Mouse (Mus musculus) embryonic facial prominence, embryonic 15.5 days (tissue): ENCODE results near the gene Btg4. TPM values are rescaled to one million over a fixed set of nuclear protein-coding genes. Genes with fewer than 3 reads are reported as not detected.

Experiments used
- ATAC-seq: fragments of 200-750 bp; cut with Nextera tagmentation; 2 replicates; pipeline ENCODE4 v1.8.0; 2017; ENCODE audit warnings: low read depth, moderate TSS enrichment; ENCODE audit not compliant: insufficient number of reproducible peaks, low FRiP score, low TSS enrichment
- H3K27ac ChIP-seq: fragments of 300-500 bp; sonication (generic); replicated peaks from 2 replicates; pipeline ENCODE4 v1.5.1; 2015; ENCODE audit warnings: mild to moderate bottlenecking, inconsistent platforms
- H3K27me3 ChIP-seq: fragments of 300-500 bp; sonication (generic); 2 replicates; pipeline ENCODE4 v1.6.1; 2015; ENCODE audit warnings: inconsistent platforms
- H3K36me3 ChIP-seq: fragments of 300-500 bp; sonication (generic); 2 replicates; pipeline ENCODE4 v1.6.1; 2015; ENCODE audit warnings: mild to moderate bottlenecking, inconsistent platforms
- H3K4me1 ChIP-seq: fragments of 300-500 bp; sonication (generic); 2 replicates; pipeline ENCODE4 v1.6.1; 2015; ENCODE audit warnings: inconsistent platforms
- H3K4me2 ChIP-seq: fragments of 300-500 bp; sonication (generic); replicated peaks from 2 replicates; pipeline ENCODE4 v1.6.1; 2015; ENCODE audit warnings: mild to moderate bottlenecking, inconsistent platforms
- H3K4me3 ChIP-seq: fragments of 300-500 bp; sonication (generic); replicated peaks from 2 replicates; pipeline ENCODE4 v1.5.1; 2015; ENCODE audit warnings: mild to moderate bottlenecking, inconsistent platforms
- H3K9ac ChIP-seq: fragments of 300-500 bp; sonication (generic); 2 replicates; pipeline ENCODE4 v1.6.1; 2015; ENCODE audit warnings: inconsistent platforms
- H3K9me3 ChIP-seq: fragments of 300-500 bp; sonication (generic); replicated peaks from 2 replicates; pipeline ENCODE4 v1.6.1; 2016; ENCODE audit warnings: inconsistent platforms
- WGBS: fragments of 180-500 bp; shearing (Covaris S2); methylation state at CpG from one replicate; pipeline ENCODE4 v1.1.7; 2015; 5-methylcytosine and 5-hydroxymethylcytosine counted together
- polyA plus RNA-seq: library from polyadenylated mRNA; unstranded; fragments of >200 nt; fragmentation: Nextera tagmentation; extraction: Ambion mirVana; gene quantifications from 2 replicates; pipeline ENCODE4 v1.2.1, GENCODE M21; 2015

Btg4 gene
- polyA plus RNA-seq, 1 experiment from 2014 or later: 2.0 TPM

GRCm38 (mm10) chr9:51041491-51041980 lies 19.2 kb upstream of the Btg4 start:
- no peak overlapping the region for H3K4me3 ChIP-seq
- H3K27ac ChIP-seq: no peak overlapping the region
- no peaks in the 10 kb centered on the region for H3K9me3 ChIP-seq
- no peaks in the 10 kb centered on the region for H3K4me1 ChIP-seq
- no peaks in the 10 kb centered on the region for H3K36me3 ChIP-seq
- ATAC-seq: no peak
- WGBS: 87% methylated on average over 7 of the region's 7 CpGs
- no peak overlapping the region for H3K4me2 ChIP-seq
- H3K27me3 ChIP-seq: no peaks in the 10 kb centered on the region
- no peak overlapping the region for H3K9ac ChIP-seq

DNA sequence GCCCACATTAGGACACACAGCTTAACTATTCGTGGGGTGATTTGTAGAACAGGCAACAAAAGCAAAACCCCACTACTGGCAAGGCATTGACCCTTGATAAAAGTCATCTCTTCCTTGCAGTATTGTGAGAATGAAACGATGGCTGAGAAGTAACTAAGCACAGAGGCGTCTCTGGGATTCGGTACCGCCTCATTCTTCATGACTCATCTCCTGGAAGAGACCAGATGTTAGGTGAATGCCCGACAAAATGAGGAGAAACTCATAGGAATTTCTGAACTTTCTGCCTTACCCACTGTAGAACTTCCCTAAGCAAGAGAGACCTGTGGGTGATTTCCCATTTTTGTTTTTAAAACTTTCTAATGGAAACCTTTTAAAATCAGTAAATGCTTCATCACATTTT lies 18.6 kb upstream of the Btg4 start:
- Histone ChIP-seq H3K4me1 (no peaks in the 10 kb centered on the region), H3K27ac (no peak overlapping the region), H3K9me3 (no peaks in the 10 kb centered on the region), H3K4me3 (no peak overlapping the region), H3K4me2 (no peak overlapping the region), H3K27me3 (no peaks in the 10 kb centered on the region), H3K36me3 (no peaks in the 10 kb centered on the region), H3K9ac (no peak overlapping the region)
- no peak for ATAC-seq
- WGBS: 72% methylated on average over 6 of the region's 6 CpGs

- Histone ChIP-seq H3K27me3 (no peaks in the 10 kb centered on the region), H3K36me3 (no peaks in the 10 kb centered on the region), H3K27ac (no peak overlapping the region), H3K4me2 (no peak overlapping the region), H3K9ac (no peak overlapping the region), H3K4me3 (no peak overlapping the region), H3K9me3 (no peaks in the 10 kb centered on the region), H3K4me1 (no peaks in the 10 kb centered on the region)
- 63% methylated on average over 3 of the region's 3 CpGs for WGBS
- ATAC-seq: no peak
These were observed 8.5 kb upstream of the Btg4 start for GRCm38 (mm10) chr9:51052180-51052579.

GRCm38 (mm10) chr9:51056360-51057324 lies 4.1 kb upstream of the Btg4 start:
- no peaks in the 10 kb centered on the region for H3K27me3 ChIP-seq
- 56% methylated on average over 3 of the region's 3 CpGs for WGBS
- no peak overlapping the region for H3K4me3 ChIP-seq
- no peaks in the 10 kb centered on the region for H3K36me3 ChIP-seq
- no peaks in the 10 kb centered on the region for H3K4me1 ChIP-seq
- no peak overlapping the region for H3K4me2 ChIP-seq
- H3K27ac ChIP-seq: no peak overlapping the region
- no peaks in the 10 kb centered on the region for H3K9me3 ChIP-seq
- H3K9ac ChIP-seq: no peak overlapping the region
- no peak for ATAC-seq

GRCm38 (mm10) chr9:51058951-51059521 lies 1.7 kb upstream of the Btg4 start:
- no peaks in the 10 kb centered on the region for H3K4me1 ChIP-seq
- no peak overlapping the region for H3K4me2 ChIP-seq
- no peaks in the 10 kb centered on the region for H3K36me3 ChIP-seq
- no peak overlapping the region for H3K27ac ChIP-seq
- no peak for ATAC-seq
- 73% methylated on average over 4 of the region's 4 CpGs for WGBS
- no peak overlapping the region for H3K4me3 ChIP-seq
- H3K9me3 ChIP-seq: no peaks in the 10 kb centered on the region
- H3K27me3 ChIP-seq: no peaks in the 10 kb centered on the region
- H3K9ac ChIP-seq: no peak overlapping the region

DNA sequence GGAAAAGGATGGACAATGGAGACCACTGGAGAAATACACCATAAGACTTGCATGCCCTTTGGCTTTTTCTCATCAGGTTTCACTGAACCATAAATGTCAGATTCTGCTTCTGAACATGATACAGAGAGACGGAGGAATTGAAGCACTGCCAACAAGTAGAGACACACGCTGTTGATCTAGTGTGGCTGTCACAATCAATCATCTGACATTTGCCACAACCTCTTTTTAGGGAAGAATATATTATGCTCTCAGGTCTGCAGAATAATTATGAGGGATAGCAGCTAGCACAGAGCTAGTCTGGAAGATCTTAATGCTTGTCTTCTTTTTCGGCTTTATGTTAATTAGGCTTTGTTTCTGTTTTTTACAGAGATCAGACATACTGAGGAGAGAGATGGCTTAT lies 7.5 kb downstream of the Btg4 start:
- H3K27ac ChIP-seq: no peak overlapping the region
- WGBS: 30% methylated on average over 3 of the region's 3 CpGs
- no peaks in the 10 kb centered on the region for H3K4me1 ChIP-seq
- H3K4me2 ChIP-seq: no peak overlapping the region
- no peak overlapping the region for H3K4me3 ChIP-seq
- H3K9me3 ChIP-seq: no peaks in the 10 kb centered on the region
- no peaks in the 10 kb centered on the region for H3K27me3 ChIP-seq
- H3K36me3 ChIP-seq: no peaks in the 10 kb centered on the region
- no peak for ATAC-seq
- no peak overlapping the region for H3K9ac ChIP-seq

DNA sequence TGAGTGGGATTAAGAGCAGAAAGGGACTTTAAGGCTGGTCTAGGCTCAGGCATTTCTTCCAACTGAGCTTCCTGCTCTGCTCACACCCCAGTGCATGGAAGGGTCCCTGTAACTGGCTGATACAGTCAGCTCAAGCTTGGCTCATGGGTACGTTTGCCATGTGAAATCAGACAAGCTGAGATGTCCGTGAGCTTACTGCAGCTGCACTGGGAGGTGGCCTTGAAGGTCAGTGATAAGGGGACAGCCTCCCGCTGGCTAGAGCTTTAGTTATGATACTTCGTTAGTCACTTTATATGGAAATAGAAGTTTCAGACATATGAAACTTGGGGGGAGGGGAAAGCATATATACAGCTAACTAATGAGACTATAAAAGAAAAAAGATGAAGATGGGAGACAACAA lies 10.1 kb downstream of the Btg4 start:
- Histone ChIP-seq H3K4me3 (no peak overlapping the region), H3K36me3 (no peaks in the 10 kb centered on the region), H3K9me3 (no peaks in the 10 kb centered on the region), H3K27ac (no peak overlapping the region), H3K4me2 (no peak overlapping the region), H3K4me1 (peaks cover 4% of the 10 kb centered on the region; the same call in 1 of the 2 replicates), H3K27me3 (no peaks in the 10 kb centered on the region), H3K9ac (no peak overlapping the region)
- WGBS: 83% methylated on average over 4 of the region's 4 CpGs
- no peak for ATAC-seq

GRCm38 (mm10) chr9:51075780-51076179 lies 15.1 kb downstream of the Btg4 start:
- Histone ChIP-seq H3K36me3 (no peaks in the 10 kb centered on the region), H3K9me3 (no peaks in the 10 kb centered on the region), H3K4me1 (peaks cover 15% of the 10 kb centered on the region), H3K27me3 (no peaks in the 10 kb centered on the region), H3K4me2 (peak overlapping the region; percentile 93), H3K9ac (no peak overlapping the region), H3K27ac (peak overlapping the region; percentile 22; the same call in 1 of the 2 replicates), H3K4me3 (peak overlapping the region; percentile 50)
- 15% methylated on average over 3 of the region's 3 CpGs for WGBS
- no peak for ATAC-seq

DNA sequence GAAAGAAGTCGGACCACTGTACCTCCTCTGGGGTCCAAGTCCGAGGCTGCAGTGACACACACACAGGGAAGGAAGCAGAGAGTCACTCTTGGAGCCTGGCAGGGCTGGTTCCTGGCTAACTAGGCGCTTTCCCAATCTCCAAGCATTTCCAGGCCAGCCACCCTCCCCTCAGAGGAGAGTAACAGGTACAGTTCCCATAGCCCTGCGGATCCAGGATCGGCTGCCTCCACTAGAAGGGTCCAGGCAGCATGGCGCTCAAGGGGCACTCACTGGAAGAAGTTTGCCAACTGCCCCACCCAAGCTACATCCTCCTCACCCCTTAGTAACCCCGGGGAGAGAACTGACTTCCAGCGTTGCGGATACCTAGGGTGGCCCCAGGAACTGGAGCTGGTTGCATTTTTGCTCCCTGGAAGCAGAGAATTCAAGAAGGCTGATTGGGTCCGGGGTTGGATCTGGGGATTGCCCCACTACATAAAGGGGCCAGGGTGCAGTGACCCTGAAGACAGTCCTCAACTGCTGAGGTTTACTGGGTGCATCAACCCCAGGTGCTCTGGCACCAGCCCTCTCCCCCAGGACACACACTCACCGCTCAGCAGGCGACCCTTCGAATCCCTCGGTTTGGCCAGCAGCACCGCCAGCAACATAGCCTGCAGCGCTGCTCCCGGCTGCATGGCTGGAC lies 15.7 kb downstream of the Btg4 start:
- Histone ChIP-seq H3K9ac (peak overlapping the region; percentile 39; the same call in 1 of the 2 replicates), H3K36me3 (no peaks in the 10 kb centered on the region), H3K27ac (peak overlapping the region; percentile 30; the same call in 1 of the 2 replicates), H3K27me3 (no peaks in the 10 kb centered on the region), H3K4me2 (peak overlapping the region; percentile 93), H3K4me1 (peaks cover 15% of the 10 kb centered on the region), H3K9me3 (no peaks in the 10 kb centered on the region), H3K4me3 (peak overlapping the region; percentile 50)
- no peak for ATAC-seq
- WGBS: under 1% methylated on average over 17 of the region's 17 CpGs

DNA sequence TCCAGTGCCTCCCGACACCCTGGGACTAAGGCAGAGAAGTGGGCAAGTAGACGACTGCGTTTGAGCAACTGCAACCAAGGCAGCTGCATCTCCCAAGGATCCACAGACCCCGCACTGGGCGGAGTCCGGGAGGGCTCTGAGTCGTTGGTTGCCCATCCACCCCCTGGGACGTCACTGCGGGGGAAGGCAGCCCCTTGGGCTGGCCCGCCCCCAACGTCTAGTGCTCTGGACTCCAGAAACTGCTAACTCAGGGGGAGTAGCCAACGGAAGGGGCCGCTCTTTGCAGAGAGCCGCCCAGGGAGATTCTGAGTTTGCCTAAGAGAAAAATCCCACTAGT lies 16.2 kb downstream of the Btg4 start, which contains the start of gene Layn:
TSS of gene Layn (minus strand) at position 116 of the 337 bp plus-strand sequence.
- Histone ChIP-seq H3K27ac (peak within 1 kb of the TSS; percentile 30), H3K4me3 (peak within 1 kb of the TSS; percentile 50), H3K4me1 (peaks cover 15% of the 10 kb centered on the region), H3K36me3 (no peaks in the 10 kb centered on the region), H3K9ac (peak within 1 kb of the TSS; percentile 39; the same call in 1 of the 2 replicates), H3K27me3 (no peaks in the 10 kb centered on the region), H3K4me2 (peak within 1 kb of the TSS; percentile 93), H3K9me3 (no peaks in the 10 kb centered on the region)
- ATAC-seq: peak; percentile 94
- WGBS: under 1% methylated on average over 14 of the region's 14 CpGs

GRCm38 (mm10) chr9:51081614-51082013 lies 20.9 kb downstream of the Btg4 start:
- Histone ChIP-seq H3K36me3 (no peaks in the 10 kb centered on the region), H3K9ac (no peak overlapping the region), H3K4me3 (no peak overlapping the region), H3K27ac (no peak overlapping the region), H3K4me2 (no peak overlapping the region), H3K4me1 (peaks cover 4% of the 10 kb centered on the region), H3K27me3 (no peaks in the 10 kb centered on the region), H3K9me3 (no peaks in the 10 kb centered on the region)
- no peak for ATAC-seq
- 79% methylated on average over 5 of the region's 5 CpGs for WGBS
